Mouse (Mus musculus): ENCODE results near the gene Lix1l.

DNA sequence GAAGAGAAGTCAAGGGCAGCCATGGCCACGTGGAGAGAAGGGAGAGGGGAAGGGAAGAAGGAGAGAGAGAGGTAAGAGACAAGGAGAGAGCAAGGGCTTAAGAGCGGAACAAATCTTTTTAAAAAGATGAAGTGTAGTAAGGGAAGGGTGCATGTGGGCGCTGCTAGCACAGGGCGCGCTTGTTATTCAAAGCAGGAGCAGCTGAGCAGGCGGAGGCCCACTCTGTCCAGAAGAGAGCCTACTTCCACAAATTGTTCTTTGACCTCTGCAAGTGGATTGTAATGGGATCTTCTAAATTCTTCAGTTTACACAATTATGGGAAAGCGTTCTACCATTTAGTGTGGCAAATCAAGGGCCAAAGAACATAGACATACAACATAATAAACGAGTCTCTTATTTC, 32.3 kb upstream of the Lix1l start:
- TF ChIP-seq CTCF (IDR thresholded peaks at IDR 0.05; ENCODE audit: control insufficient read depth, insufficient read depth, insufficient read length) (no peak), CEBPB (IDR thresholded peaks at IDR 0.05; ENCODE audit: low read depth) (no peak), MAX (IDR thresholded peaks at IDR 0.05) (no peak)
